Mouse (Mus musculus) forebrain, postnatal 0 days (tissue): ENCODE data around the gene Pnma3. TPM values are rescaled to one million over a fixed set of nuclear protein-coding genes. Genes with fewer than 3 reads are reported as not detected.

Experiments used
- ATAC-seq: fragments of 200-750 bp; cut with Nextera tagmentation; 2 replicates; pipeline ENCODE4 v1.8.0; 2017; ENCODE audit warnings: mild to moderate bottlenecking, moderate library complexity
- DNase-seq: peaks from one replicate; pipeline ENCODE4 v3.0.0-alpha.2; 2015
- H3K27ac ChIP-seq: fragments of 300-500 bp; sonication (generic); 2 replicates; pipeline ENCODE4 v1.5.1; 2014; ENCODE audit warnings: low read depth, mild to moderate bottlenecking, antibody characterized with exemption, low read length, moderate library complexity, mixed read lengths
- H3K27me3 ChIP-seq: fragments of 300-500 bp; sonication (generic); 2 replicates; pipeline ENCODE4 v1.6.1; 2014; ENCODE audit warnings: mild to moderate bottlenecking, low read length, mixed read lengths; ENCODE audit not compliant: insufficient read depth
- H3K36me3 ChIP-seq: fragments of 300-500 bp; sonication (generic); 2 replicates; pipeline ENCODE4 v1.6.1; 2014; ENCODE audit warnings: mild to moderate bottlenecking, moderate library complexity; ENCODE audit not compliant: insufficient read depth
- H3K4me1 ChIP-seq: fragments of 300-500 bp; sonication (generic); 2 replicates; pipeline ENCODE4 v1.6.1; 2014; ENCODE audit warnings: antibody characterized with exemption; ENCODE audit not compliant: insufficient read depth
- H3K4me2 ChIP-seq: fragments of 300-500 bp; sonication (generic); 2 replicates; pipeline ENCODE4 v1.6.1; 2014; ENCODE audit warnings: low read depth, mild to moderate bottlenecking, moderate library complexity
- H3K4me3 ChIP-seq: fragments of 300-500 bp; sonication (generic); 2 replicates; pipeline ENCODE4 v1.5.1; 2014; ENCODE audit warnings: low read depth, low read length, mixed read lengths
- H3K9ac ChIP-seq: fragments of 300-500 bp; sonication (generic); 2 replicates; pipeline ENCODE4 v1.6.1; 2014; ENCODE audit warnings: mild to moderate bottlenecking
- H3K9me3 ChIP-seq: fragments of 300-500 bp; sonication (generic); 2 replicates; pipeline ENCODE4 v1.6.1; 2016; ENCODE audit warnings: low read length
- CTCF ChIP-seq: sonication (generic); IDR thresholded peaks from 2 replicates; pipeline ENCODE4 v1.5.1; 2016; ENCODE audit warnings: antibody characterized with exemption, control low read depth, low read depth
- WGBS: fragments of 180-500 bp; shearing (Covaris S2); extraction: QIAGEN DNeasy Blood & Tissue Kit; methylation state at CpG from one replicate; pipeline ENCODE4 v1.1.7; 2014; 5-methylcytosine and 5-hydroxymethylcytosine counted together
- polyA plus RNA-seq: library from polyadenylated mRNA; unstranded; fragments of >200 nt; fragmentation: Nextera tagmentation; extraction: Ambion mirVana; gene quantifications from 2 replicates; pipeline ENCODE4 v1.2.1, GENCODE M21; 2015
- total RNA-seq: library from RNA; depleted of rRNA; stranded (reverse); fragments of >200 nt; gene quantifications from 2 replicates; pipeline ENCODE4 v1.2.3, GENCODE M21; 2014; rRNA removed

Gene Pnma3
- total RNA-seq, result 15.0 and 19.8 TPM in 2 replicates
- polyA plus RNA-seq, result 2.4 and 3.4 TPM in 2 replicates

DNA sequence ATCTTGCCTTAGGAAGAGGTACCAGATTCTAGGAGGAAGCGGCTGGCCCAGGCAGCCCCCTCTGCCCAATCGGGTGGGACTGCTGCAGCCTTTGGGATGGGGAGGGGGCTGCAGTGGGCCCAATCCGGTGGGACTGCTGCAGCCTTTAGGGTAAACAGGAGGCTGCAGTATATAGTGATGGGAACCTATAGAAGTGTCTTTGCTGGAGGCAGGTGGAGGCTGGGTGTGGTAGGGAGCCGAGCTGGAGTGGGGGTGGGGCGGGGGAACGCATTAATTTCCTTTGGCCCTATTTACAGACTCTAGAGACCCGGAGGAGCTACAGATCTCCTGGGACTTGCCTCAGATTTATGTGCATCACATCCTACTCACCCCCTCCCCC is at the start of gene Pnma3:
Gene Pnma3 (plus strand): TSS at position 373 of the 379 bp plus-strand sequence.
- Histone ChIP-seq H3K4me1 (no peaks in the 10 kb centered on the region), H3K4me2 (peak within 1 kb of the TSS; percentile 55), H3K27me3 (no peaks in the 10 kb centered on the region), H3K9me3 (no peaks in the 10 kb centered on the region), H3K9ac (peak within 1 kb of the TSS; percentile 51), H3K4me3 (peak within 1 kb of the TSS; percentile 37), H3K27ac (no peak within 1 kb of the TSS), H3K36me3 (no peaks in the 10 kb centered on the region)
- 47% methylated on average over 7 of the region's 7 CpGs for WGBS
- ATAC-seq (no peak), DNase-seq (no peak)
- no peak for TF ChIP-seq CTCF

DNA sequence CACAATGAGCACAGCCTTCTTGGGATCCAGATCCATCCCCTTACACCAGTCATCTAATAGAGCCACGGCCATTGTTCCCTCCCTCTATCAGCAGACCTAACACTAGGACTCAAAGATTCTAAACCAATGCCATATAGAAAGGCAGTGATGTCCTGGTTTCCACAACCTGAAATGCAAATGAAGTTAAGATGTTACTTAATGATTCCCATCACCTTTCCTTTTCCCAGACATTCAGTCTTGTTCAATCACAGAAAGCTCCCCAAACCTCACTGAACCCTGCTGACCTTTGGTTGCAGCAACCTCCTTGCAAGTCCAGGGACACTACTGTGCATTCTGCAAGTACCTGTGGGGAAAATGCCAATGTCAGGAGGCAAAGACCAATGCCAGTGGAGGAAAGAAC is 27.6 kb upstream of the Pnma3 start, which contains the start of gene Pnma5:
Gene Pnma5 (minus strand): TSS at position 101 of the 400 bp plus-strand sequence.
- Histone ChIP-seq H3K36me3 (no peaks in the 10 kb centered on the region), H3K4me3 (no peak within 1 kb of the TSS), H3K4me2 (no peak within 1 kb of the TSS), H3K9ac (no peak within 1 kb of the TSS), H3K27me3 (no peaks in the 10 kb centered on the region), H3K27ac (no peak within 1 kb of the TSS), H3K9me3 (no peaks in the 10 kb centered on the region), H3K4me1 (no peaks in the 10 kb centered on the region)
- DNase-seq (no peak), ATAC-seq (no peak)
- TF ChIP-seq CTCF, result no peak
- 79% methylated on average over 1 of the region's 1 CpGs for WGBS

DNA sequence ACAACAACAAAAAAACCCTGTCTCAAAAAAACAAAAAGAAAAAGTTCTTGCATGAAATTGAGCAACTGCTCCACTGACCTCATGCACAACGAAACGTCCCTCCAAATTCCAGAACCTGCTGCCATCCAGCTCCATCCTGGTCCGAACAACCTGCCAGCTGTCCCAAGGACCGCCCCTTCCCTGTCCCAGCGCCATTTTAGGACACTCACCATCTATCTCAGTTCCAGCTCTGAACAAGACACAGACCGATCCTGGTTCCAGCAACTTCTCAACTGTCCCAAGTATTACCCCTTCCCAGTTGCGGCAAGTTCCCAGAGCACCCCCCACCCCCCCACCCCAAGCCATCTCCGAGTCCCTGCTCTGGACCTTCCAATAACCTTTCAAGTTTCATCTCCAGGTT is 25.8 kb upstream of the Pnma3 start:
- no peak overlapping the region for H3K9ac ChIP-seq
- H3K4me1 ChIP-seq, result no peaks in the 10 kb centered on the region
- DNase-seq (no peak), ATAC-seq (no peak)
- no peak overlapping the region for H3K4me3 ChIP-seq
- no peaks in the 10 kb centered on the region for H3K27me3 ChIP-seq
- 80% methylated on average over 8 of the region's 8 CpGs for WGBS
- no peak overlapping the region for H3K4me2 ChIP-seq
- TF ChIP-seq CTCF, result no peak
- no peaks in the 10 kb centered on the region for H3K9me3 ChIP-seq
- no peaks in the 10 kb centered on the region for H3K36me3 ChIP-seq
- H3K27ac ChIP-seq, result no peak overlapping the region

DNA sequence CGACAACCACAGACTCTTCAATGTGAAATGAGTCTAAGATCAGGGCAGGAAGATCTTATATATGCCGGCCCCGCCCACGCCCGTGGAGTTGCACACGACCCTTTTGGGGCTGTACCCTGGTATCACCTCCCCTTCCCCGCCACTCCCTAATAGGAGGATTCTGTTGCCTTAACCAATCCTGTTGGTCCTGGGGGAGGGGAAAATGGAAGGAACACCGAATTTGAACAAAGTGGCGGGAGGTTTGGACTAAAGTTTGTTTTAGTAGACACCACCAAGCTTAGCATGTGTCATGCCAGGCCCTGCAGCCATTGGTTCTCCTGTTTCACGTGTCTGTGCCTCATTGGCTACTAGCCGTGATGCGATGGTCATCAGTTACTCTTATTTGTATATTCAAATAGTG is 24.9 kb upstream of the Pnma3 start:
- DNase-seq (no peak), ATAC-seq (no peak)
- Histone ChIP-seq H3K9ac (no peak overlapping the region), H3K27me3 (no peaks in the 10 kb centered on the region), H3K9me3 (no peaks in the 10 kb centered on the region), H3K4me1 (no peaks in the 10 kb centered on the region), H3K4me2 (no peak overlapping the region), H3K27ac (no peak overlapping the region), H3K4me3 (no peak overlapping the region), H3K36me3 (no peaks in the 10 kb centered on the region)
- no peak for TF ChIP-seq CTCF
- 84% methylated on average over 12 of the region's 12 CpGs for WGBS

DNA sequence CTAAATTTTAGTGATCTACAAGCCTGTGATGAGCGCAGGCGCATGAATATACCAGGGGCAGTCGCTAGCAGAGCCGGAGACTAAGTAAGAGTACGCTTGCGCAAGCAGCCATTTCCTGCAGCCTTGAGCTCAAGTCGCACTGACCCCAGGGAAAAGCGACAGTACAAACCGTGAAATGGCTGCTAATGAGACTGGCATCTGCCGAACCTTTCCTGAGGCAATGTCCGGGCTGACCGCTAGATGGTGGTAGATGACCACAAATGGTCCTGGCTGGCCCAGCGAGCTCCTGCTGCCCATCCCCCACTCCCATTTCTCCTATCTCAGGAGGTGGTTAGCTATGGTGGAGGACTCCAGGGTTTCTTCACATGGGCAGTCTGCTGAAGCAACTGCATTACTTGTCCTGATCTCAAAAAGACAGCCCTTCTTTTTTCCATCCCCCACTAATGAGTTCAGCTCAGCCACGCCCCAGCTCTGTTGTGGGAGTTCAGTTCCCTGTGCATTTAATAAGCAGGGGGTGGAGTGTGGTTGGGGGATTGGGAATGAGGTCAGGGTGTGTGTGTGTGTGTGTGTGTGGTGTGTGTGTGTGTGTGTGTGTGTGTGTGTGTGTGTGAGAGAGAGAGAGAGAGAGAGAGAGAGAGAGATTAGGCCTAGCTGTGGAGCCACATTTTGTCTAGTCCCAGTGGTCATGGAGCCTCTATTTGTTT is 10.6 kb upstream of the Pnma3 start:
- ATAC-seq, result peak; percentile 99
- Histone ChIP-seq H3K27me3 (no peaks in the 10 kb centered on the region), H3K9ac (no peak overlapping the region), H3K36me3 (no peaks in the 10 kb centered on the region), H3K4me2 (0 out of 2 replicates have a peak overlapping the region, but pooled peaks have one; percentile 15), H3K4me3 (no peak overlapping the region), H3K27ac (0 out of 2 replicates have a peak overlapping the region, but pooled peaks have one; percentile 21), H3K9me3 (no peaks in the 10 kb centered on the region), H3K4me1 (no peaks in the 10 kb centered on the region)
- peak; percentile 95 for DNase-seq
- WGBS, result 20% methylated on average over 14 of the region's 14 CpGs
- peak; percentile 92 for TF ChIP-seq CTCF

DNA sequence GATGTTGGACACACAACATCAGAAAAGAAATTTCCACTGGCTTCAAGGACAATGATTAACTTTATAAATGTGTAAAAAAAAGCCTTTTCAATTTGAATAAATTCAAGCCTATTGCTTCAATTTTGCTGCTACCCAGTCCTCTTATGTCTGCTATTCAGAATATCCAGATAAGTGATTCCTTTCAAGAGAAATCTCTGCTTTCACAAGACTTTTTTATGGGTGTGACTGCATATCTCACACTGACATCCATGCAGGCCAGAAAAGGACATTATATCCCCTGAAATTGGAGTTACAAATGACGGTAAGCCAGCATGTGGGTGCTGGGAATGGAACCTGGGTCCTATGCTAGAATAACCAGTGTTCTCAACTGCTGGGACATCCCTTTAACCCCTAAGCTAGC is 3.1 kb upstream of the Pnma3 start:
- Histone ChIP-seq H3K9me3 (no peaks in the 10 kb centered on the region), H3K4me3 (no peak overlapping the region), H3K27ac (no peak overlapping the region), H3K36me3 (no peaks in the 10 kb centered on the region), H3K4me2 (no peak overlapping the region), H3K4me1 (no peaks in the 10 kb centered on the region), H3K9ac (no peak overlapping the region), H3K27me3 (no peaks in the 10 kb centered on the region)
- TF ChIP-seq CTCF, result no peak
- 88% methylated on average over 1 of the region's 1 CpGs for WGBS
- no peak for DNase-seq
- ATAC-seq, result no peak

DNA sequence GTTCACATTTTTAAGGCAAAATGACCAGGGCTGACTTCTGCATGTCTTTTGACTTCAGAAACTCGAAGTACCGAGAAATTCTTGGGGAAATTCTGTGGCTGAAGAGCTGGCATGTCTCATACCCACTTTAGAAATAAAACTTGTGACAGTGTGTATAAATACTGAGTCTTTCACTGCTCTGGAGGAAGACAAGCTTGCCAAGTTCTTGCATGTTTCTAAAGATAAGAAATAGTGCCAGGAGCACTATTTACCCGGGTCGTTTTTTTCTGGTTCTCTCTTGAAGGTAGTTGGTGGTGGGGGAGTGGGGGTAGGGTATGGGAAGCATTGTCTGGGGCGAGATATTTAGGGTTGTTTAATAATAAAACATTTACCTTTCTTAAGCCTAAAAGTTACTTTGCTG is 2.3 kb upstream of the Pnma3 start:
- H3K36me3 ChIP-seq, result no peaks in the 10 kb centered on the region
- H3K4me3 ChIP-seq, result no peak overlapping the region
- WGBS, result 53% methylated on average over 5 of the region's 5 CpGs
- no peak for TF ChIP-seq CTCF
- H3K4me1 ChIP-seq, result no peaks in the 10 kb centered on the region
- no peaks in the 10 kb centered on the region for H3K27me3 ChIP-seq
- no peak for DNase-seq
- no peak overlapping the region for H3K27ac ChIP-seq
- no peak for ATAC-seq
- H3K9me3 ChIP-seq, result no peaks in the 10 kb centered on the region
- H3K4me2 ChIP-seq, result no peak overlapping the region
- no peak overlapping the region for H3K9ac ChIP-seq
